Mouse (Mus musculus): ENCODE measurements around the gene Med22. TPM values are rescaled to one million over a fixed set of nuclear protein-coding genes. Genes with fewer than 3 reads are reported as not detected.
"Not testable (repeated sequence)": the region's sequence is repeated elsewhere in the genome, so short reads cannot be mapped to it uniquely, and the experiment has no call there.

Med22 gene
- polyA plus RNA-seq, 1 experiment from 2014 or later: 116 TPM

DNA sequence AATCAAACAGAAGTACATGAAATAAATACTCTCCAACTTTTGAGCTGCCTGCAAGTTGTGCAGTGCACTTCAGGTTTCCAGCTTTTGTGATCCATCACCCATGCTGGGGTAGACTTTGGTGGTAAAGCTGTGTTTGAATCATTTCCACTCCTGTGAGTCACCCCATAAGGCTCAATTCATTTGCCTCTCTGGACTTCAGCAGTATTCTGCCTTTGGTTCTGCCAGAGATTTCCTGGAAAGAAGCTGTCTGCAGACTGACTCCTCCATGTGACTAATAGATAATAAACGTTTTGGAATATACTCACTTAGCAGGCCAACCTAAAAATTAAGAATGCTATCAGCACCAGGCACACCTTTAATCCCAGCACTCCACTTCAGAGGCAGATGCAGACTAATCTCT is 9.7 kb downstream of the Med22 start:
- Histone ChIP-seq H3K27ac (no peak overlapping the region), H3K27me3 (no peaks in the 10 kb centered on the region), H3K4me1 (peaks cover 26% of the 10 kb centered on the region), H3K9ac (no peak overlapping the region), H3K4me3 (no peak overlapping the region), H3K36me3 (peaks cover 49% of the 10 kb centered on the region), H3K9me3 (replicated peaks) (no peaks in the 10 kb centered on the region), H3K4me2 (replicated peaks) (no peak overlapping the region)
- no peak for ATAC-seq (ENCODE audit: low FRiP score)
- WGBS: 87% methylated on average over 1 of the region's 1 CpGs

DNA sequence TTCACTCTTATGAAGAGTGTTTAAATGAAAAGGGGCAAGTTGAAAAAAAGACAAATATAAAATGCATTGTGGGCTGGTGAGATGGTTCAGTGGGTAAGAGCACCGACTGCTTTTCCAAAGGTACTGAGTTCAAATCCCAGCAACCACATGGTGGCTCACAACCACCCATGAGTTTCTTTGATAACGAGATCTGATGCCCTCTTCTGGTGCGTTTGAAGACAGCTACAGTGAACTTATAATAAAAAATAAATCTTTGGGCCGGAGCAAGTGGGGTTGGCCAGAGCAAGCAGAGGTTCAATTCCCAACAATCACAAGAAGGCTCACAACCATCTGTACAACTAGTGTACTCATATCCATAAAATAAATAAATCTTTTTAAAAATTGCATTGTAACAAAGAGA is 14.6 kb downstream of the Med22 start:
- Histone ChIP-seq H3K27ac (no peak overlapping the region), H3K27me3 (no peaks in the 10 kb centered on the region), H3K9ac (no peak overlapping the region), H3K4me3 (no peak overlapping the region), H3K4me1 (peaks cover 3% of the 10 kb centered on the region), H3K4me2 (replicated peaks) (no peak overlapping the region), H3K36me3 (peaks cover 83% of the 10 kb centered on the region), H3K9me3 (replicated peaks) (no peaks in the 10 kb centered on the region)
- WGBS: 92% methylated on average over 4 of the region's 4 CpGs
- ATAC-seq (ENCODE audit: low FRiP score): no peak

DNA sequence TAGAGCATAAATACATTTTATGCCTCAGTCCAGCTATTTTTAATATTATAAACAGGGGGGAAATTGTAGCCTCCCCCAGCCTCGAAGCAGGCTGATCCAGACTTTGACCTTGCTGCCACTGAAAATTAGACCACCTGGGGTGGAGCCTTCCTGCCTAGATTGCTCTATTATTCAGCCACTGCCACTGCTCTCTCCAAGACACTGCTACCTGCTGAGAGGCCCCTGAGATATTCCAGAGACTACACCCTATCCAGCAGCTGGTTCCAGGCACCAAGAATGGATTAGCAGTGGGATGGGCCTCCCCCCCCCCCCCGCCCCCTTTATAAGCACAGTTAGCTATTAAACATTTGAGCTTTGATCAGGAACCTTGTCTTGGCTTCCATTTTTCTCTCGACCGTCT is 24.3 kb downstream of the Med22 start:
- WGBS: 57% methylated on average over 4 of the region's 4 CpGs
- H3K9ac ChIP-seq; ATAC-seq (ENCODE audit: low FRiP score); H3K27me3 ChIP-seq; H3K4me3 ChIP-seq; H3K27ac ChIP-seq; H3K4me1 ChIP-seq; H3K4me2 ChIP-seq (replicated peaks); H3K9me3 ChIP-seq (replicated peaks): not testable (repeated sequence)
- peaks cover 33% of the 10 kb centered on the region for H3K36me3 ChIP-seq

DNA sequence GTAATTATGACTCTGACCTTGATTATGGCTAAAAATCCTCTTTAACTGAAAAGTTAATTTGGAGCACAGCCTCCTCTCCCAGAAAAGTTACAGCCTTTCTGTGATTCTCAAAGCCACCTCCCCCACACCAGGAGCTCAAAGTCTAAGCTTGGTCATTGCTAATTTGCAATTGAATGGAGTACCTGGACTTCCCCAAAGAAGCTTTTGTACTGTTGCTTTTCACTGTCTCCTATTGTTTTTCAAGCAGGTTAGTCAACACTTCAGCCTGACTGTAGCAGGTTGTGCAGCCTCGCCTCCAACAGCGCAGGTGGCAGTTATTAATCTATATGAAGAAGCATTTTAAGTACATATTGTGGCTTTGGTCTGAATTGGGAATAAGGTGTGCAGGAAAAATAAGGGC is 24.9 kb downstream of the Med22 start:
- H3K27ac ChIP-seq; H3K9ac ChIP-seq; H3K4me3 ChIP-seq; H3K4me2 ChIP-seq (replicated peaks); H3K9me3 ChIP-seq (replicated peaks); H3K4me1 ChIP-seq; H3K27me3 ChIP-seq; ATAC-seq (ENCODE audit: low FRiP score): not testable (repeated sequence)
- peaks cover 28% of the 10 kb centered on the region for H3K36me3 ChIP-seq
- 79% methylated on average over 2 of the region's 2 CpGs for WGBS

DNA sequence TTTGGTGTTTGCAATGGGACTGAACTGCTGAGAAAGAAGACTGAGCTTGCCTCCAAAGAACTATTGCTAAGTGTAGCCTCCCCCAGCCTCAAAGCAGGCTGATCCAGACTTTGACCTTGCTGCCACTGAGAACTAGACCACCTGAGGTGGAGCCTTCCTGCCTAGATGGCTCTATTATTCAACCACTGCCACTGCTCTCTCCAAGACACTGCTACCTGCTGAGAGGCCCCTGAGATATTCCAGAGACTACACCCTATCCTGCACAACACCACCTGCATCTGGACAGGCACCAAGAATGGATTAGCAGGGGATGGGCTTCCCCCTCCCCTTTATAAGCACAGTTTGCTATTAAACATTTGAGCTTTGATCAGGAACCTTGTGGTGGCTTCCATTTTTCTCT is 31.9 kb downstream of the Med22 start:
- Histone ChIP-seq H3K27me3 (no peaks in the 10 kb centered on the region), H3K4me2 (replicated peaks) (no peak overlapping the region), H3K36me3 (no peaks in the 10 kb centered on the region), H3K4me3 (no peak overlapping the region), H3K4me1 (no peaks in the 10 kb centered on the region), H3K9ac (no peak overlapping the region), H3K27ac (no peak overlapping the region), H3K9me3 (replicated peaks) (no peaks in the 10 kb centered on the region; the same call in 1 of the 2 replicates)
- ATAC-seq (ENCODE audit: low FRiP score): no peak

DNA sequence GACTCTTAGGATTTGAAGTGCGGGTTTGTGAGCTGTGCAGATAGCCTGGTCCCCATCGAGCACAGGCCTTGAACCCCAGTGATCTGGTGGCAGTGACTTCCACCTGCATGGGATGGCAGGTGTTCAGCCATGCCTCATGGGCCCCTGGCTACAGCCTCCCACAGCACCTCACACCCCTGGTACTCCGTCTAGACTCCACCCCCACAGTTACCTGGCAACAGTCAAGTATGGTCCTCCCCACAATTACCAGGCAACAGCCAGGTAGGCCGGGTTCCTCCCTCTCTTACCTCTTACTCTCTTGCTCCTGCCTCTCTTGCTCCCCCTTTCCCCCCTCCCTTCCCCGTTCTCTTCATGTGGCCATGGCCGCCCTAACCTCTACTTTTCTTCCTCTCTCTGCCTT is 39.8 kb downstream of the Med22 start:
- H3K4me1 ChIP-seq: no peaks in the 10 kb centered on the region
- 63% methylated on average over 6 of the region's 6 CpGs for WGBS
- no peaks in the 10 kb centered on the region for H3K36me3 ChIP-seq
- H3K9ac ChIP-seq: no peak overlapping the region
- H3K27ac ChIP-seq: no peak overlapping the region
- H3K4me2 ChIP-seq (replicated peaks): no peak overlapping the region
- no peaks in the 10 kb centered on the region for H3K9me3 ChIP-seq (replicated peaks)
- H3K27me3 ChIP-seq: no peaks in the 10 kb centered on the region
- ATAC-seq (ENCODE audit: low FRiP score): no peak
- no peak overlapping the region for H3K4me3 ChIP-seq

DNA sequence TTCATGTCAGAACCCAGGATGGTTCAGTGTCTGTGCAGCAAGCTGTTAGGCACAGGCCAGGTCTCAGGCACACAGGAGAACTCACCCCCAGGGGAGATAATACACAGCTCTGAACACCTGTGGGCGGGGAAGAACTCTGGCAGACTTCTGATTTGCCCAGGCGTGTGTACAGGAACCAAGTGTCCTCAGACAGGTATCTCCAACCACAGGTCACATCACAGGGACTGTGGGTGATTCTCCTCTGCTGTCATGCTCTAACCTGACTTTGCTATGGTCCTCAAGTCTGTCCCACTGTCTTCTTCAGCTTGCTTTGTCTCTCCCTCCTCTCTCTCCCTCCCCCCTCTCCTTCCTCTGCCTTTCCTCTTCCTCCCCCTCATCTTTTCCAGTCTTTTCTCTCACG is 45.6 kb downstream of the Med22 start, which contains the start of gene Abo:
Gene Abo (minus strand): TSS at position 101 of the 400 bp plus-strand sequence.
- Histone ChIP-seq H3K9me3 (replicated peaks) (no peaks in the 10 kb centered on the region), H3K36me3 (no peaks in the 10 kb centered on the region), H3K27me3 (no peaks in the 10 kb centered on the region), H3K4me2 (replicated peaks) (no peak within 1 kb of the TSS), H3K27ac (no peak within 1 kb of the TSS), H3K4me3 (no peak within 1 kb of the TSS), H3K9ac (no peak within 1 kb of the TSS), H3K4me1 (no peaks in the 10 kb centered on the region)
- 73% methylated on average over 3 of the region's 3 CpGs for WGBS
- no peak for ATAC-seq (ENCODE audit: low FRiP score)

DNA sequence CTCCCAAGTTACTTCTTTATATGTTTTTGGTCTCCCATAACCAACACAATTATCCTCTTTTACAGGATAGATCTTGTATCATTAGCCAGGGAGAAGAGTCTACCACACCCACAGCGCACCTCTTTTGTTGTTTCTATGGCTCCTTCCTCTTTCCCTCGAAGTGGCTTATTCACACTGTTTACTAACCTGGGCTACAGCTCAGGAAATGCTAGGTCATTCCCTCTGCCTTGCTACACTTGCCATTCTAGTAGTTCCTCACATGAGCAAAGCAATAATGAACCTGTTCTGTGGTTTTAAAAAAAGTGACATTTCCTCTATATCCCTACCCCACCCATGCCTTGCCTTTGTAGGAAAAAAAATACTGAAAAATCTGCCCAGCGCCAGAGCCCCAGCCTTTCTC is 47.6 kb downstream of the Med22 start:
- 69% methylated on average over 3 of the region's 3 CpGs for WGBS
- Histone ChIP-seq H3K9me3 (replicated peaks) (no peaks in the 10 kb centered on the region), H3K4me1 (no peaks in the 10 kb centered on the region), H3K4me3 (no peak overlapping the region), H3K27ac (no peak overlapping the region), H3K9ac (no peak overlapping the region), H3K4me2 (replicated peaks) (no peak overlapping the region), H3K36me3 (no peaks in the 10 kb centered on the region), H3K27me3 (no peaks in the 10 kb centered on the region)
- ATAC-seq (ENCODE audit: low FRiP score): no peak

Other genes with a start within 250 kb of the Med22 start
- not detected in 2 replicates for gene Lcn4, start 239.4 kb downstream of the Med22 start, polyA plus RNA-seq (2016; fragmentation: Nextera tagmentation; extraction: Ambion mirVana)
- not detected in 2 replicates for gene Abo, start 45.7 kb downstream of the Med22 start, polyA plus RNA-seq (2016; fragmentation: Nextera tagmentation; extraction: Ambion mirVana)
- gene Surf6, start 7.8 kb downstream of the Med22 start, polyA plus RNA-seq (2016; fragmentation: Nextera tagmentation; extraction: Ambion mirVana): 30.8 and 32.3 TPM in 2 replicates
- gene Rpl7a, start 87 bp upstream of the Med22 start, polyA plus RNA-seq (2016; fragmentation: Nextera tagmentation; extraction: Ambion mirVana): 461 and 470 TPM in 2 replicates
- 50.1 and 50.4 TPM in 2 replicates for gene Surf2, start 5.7 kb upstream of the Med22 start, polyA plus RNA-seq (2016; fragmentation: Nextera tagmentation; extraction: Ambion mirVana)
- 55.0 and 58.6 TPM in 2 replicates for gene Surf1, start 5.9 kb upstream of the Med22 start, polyA plus RNA-seq (2016; fragmentation: Nextera tagmentation; extraction: Ambion mirVana)
- gene Surf4, start 23.3 kb upstream of the Med22 start, polyA plus RNA-seq (2016; fragmentation: Nextera tagmentation; extraction: Ambion mirVana): 154 and 156 TPM in 2 replicates
- gene Stkld1, start 23.4 kb upstream of the Med22 start, polyA plus RNA-seq (2016; fragmentation: Nextera tagmentation; extraction: Ambion mirVana): 0.17 and 0.22 TPM in 2 replicates
- 40.9 and 42.0 TPM in 2 replicates for gene Rexo4, start 53.7 kb upstream of the Med22 start, polyA plus RNA-seq (2016; fragmentation: Nextera tagmentation; extraction: Ambion mirVana)
- 0.07 TPM in 1 of 2 replicates, not detected in the other for gene Adamts13, start 62.7 kb upstream of the Med22 start, polyA plus RNA-seq (2016; fragmentation: Nextera tagmentation; extraction: Ambion mirVana)
- gene Cacfd1, start 99.2 kb upstream of the Med22 start, polyA plus RNA-seq (2016; fragmentation: Nextera tagmentation; extraction: Ambion mirVana): 115 TPM in 2 replicates
- gene Slc2a6, start 117.3 kb upstream of the Med22 start, polyA plus RNA-seq (2016; fragmentation: Nextera tagmentation; extraction: Ambion mirVana): 3.5 and 4.1 TPM in 2 replicates
- gene Mymk, start 161.5 kb upstream of the Med22 start, polyA plus RNA-seq (2016; fragmentation: Nextera tagmentation; extraction: Ambion mirVana): 2.6 and 5.2 TPM in 2 replicates
- 6.1 and 9.0 TPM in 2 replicates for gene Adamtsl2, start 168.7 kb upstream of the Med22 start, polyA plus RNA-seq (2016; fragmentation: Nextera tagmentation; extraction: Ambion mirVana)
- gene Fam163b, start 231.8 kb upstream of the Med22 start, polyA plus RNA-seq (2016; fragmentation: Nextera tagmentation; extraction: Ambion mirVana): 0.43 and 0.52 TPM in 2 replicates

Measured in hindbrain, embryonic 12.5 days (tissue).